ENCODE assay signal across 27 mouse cellular contexts in genomic region chr7:116992166-116992565, GRCm38 (mm10).
"Had no signal": no experiment of that assay in that cellular context is flagged by ENCODE, and none has a peak within 500 bp of the region (broad histone marks: within the 10 kb centered on the region; RNA-seq: fewer than 3 reads in every experiment).

No protein-coding gene starts in this region.

- H3K27me3 ChIP-seq: heart, embryonic 12.5 days; hindbrain, embryonic 12.5 days; intestine, embryonic 15.5 days; limb, embryonic 13.5 days; limb, embryonic 15.5 days; liver, embryonic 12.5 days had no signal

- H3K27ac ChIP-seq: gastrocnemius, adult 2 months; hindbrain, embryonic 10.5 days; hindbrain, embryonic 12.5 days; hindbrain, embryonic 14.5 days; intestine, embryonic 15.5 days; layer of hippocampus, adult 2 months; limb, embryonic 13.5 days; limb, embryonic 15.5 days; liver, embryonic 12.5 days; liver, embryonic 14.5 days had no signal

- H3K4me3 ChIP-seq: gastrocnemius, adult 2 months; heart, embryonic 12.5 days; hindbrain, embryonic 10.5 days; hindbrain, embryonic 12.5 days; intestine, embryonic 15.5 days; layer of hippocampus, adult 2 months; limb, embryonic 13.5 days; limb, embryonic 15.5 days; liver, embryonic 12.5 days had no signal

- DNase-seq: gastrocnemius, adult 2 months; gastrocnemius, postnatal 10 days; gastrocnemius, postnatal 25 days; heart, adult 18-20 months; heart, postnatal 10 days; heart, postnatal 4 days; kidney, adult 18-20 months; kidney, adult 8-10 months; kidney, postnatal 10 days; kidney, postnatal 25 days; kidney, postnatal 4 days; layer of hippocampus, adult 9-11 months; layer of hippocampus, postnatal 36 days; left cerebral cortex, postnatal 4 days had no signal

- ATAC-seq: hindbrain, embryonic 16.5 days; inflammation-experienced regulatory T-cells, adult 6 months; intestine, embryonic 15.5 days; intestine, postnatal 0 days; liver, embryonic 12.5 days had no signal

- H3K9me3 ChIP-seq: heart, embryonic 12.5 days; hindbrain, embryonic 10.5 days; hindbrain, embryonic 12.5 days; intestine, embryonic 15.5 days; limb, embryonic 13.5 days; limb, embryonic 15.5 days; liver, embryonic 12.5 days had no signal

- H3K36me3 ChIP-seq: heart, embryonic 12.5 days; hindbrain, embryonic 10.5 days; hindbrain, embryonic 12.5 days; intestine, embryonic 15.5 days; limb, embryonic 13.5 days; limb, embryonic 15.5 days; liver, embryonic 12.5 days had no signal

- H3K4me1 ChIP-seq: heart, embryonic 12.5 days; hindbrain, embryonic 10.5 days; hindbrain, embryonic 12.5 days; intestine, embryonic 15.5 days; limb, embryonic 13.5 days; limb, embryonic 15.5 days; liver, embryonic 12.5 days had no signal
